Mouse (Mus musculus): ENCODE data around the gene Polm.

- TF ChIP-seq CTCF (IDR thresholded peaks at IDR 0.05; ENCODE audit: insufficient read depth, low read length) (no peak), POLR2A (IDR thresholded peaks at IDR 0.05; ENCODE audit: borderline replicate concordance, extremely low read depth, low read depth, low read length) (no peak)
These were observed 2.8 kb downstream of the Polm start for GRCm38 (mm10) chr11:5835057-5835456.

Measured in lung, adult 2 months (tissue).